Mouse (Mus musculus): ENCODE data around the gene Msl1. TPM values are rescaled to one million over a fixed set of nuclear protein-coding genes. Genes with fewer than 3 reads are reported as not detected.
A peak's percentile ranks its signal among the peaks of the same experiment; 100 is the strongest.

Gene Msl1
- polyA plus RNA-seq, 1 experiment from 2014 or later, result 80.9 TPM

- Histone ChIP-seq H3K36me3 (ENCODE audit: inconsistent target) (no peaks in the 10 kb centered on the region), H3K27ac (peak overlapping the region; percentile 86), H3K79me2 (ENCODE audit: inconsistent target) (no peaks in the 10 kb centered on the region), H3K4me3 (ENCODE audit: inconsistent target) (no peak overlapping the region)
- WGBS (ENCODE audit: missing documents), result 72% methylated on average over 12 of the region's 14 CpGs
Observed at GRCm38 (mm10) chr11:98781851-98782512, 13.3 kb upstream of the Msl1 start.

DNA sequence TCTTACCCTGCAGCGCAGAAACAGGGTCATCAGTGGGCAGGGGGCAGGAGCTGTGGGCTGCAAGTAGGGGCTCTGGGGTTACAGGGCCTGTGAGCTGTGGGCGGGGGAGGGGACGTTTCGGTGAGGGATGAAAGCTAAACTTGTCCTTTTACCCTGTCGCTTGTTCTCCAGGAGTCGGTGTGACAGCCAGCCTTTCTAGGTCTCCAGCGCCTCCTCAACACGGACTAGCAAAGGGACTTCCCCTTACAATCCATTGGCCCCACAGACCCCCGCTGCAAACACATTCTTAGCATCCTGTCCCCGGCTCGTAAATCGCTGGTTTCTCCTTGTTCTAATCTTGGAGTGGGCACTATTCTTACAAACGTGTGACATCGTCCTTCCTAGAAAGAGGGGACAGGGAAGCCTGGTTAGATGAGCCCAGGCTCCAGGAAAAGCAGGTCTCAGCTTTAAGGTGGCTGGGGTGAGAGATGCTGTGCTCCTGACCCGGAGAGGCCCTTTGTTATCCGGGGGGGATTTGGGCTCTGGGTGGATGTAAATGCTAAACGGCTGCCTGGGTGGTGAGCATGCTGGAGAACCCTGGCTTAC, 12.6 kb upstream of the Msl1 start:
- Histone ChIP-seq H3K27ac (peak overlapping the region; percentile 86), H3K4me3 (ENCODE audit: inconsistent target) (no peak overlapping the region), H3K36me3 (ENCODE audit: inconsistent target) (no peaks in the 10 kb centered on the region), H3K79me2 (ENCODE audit: inconsistent target) (no peaks in the 10 kb centered on the region)
- WGBS (ENCODE audit: missing documents), result 13% methylated on average over 17 of the region's 17 CpGs

DNA sequence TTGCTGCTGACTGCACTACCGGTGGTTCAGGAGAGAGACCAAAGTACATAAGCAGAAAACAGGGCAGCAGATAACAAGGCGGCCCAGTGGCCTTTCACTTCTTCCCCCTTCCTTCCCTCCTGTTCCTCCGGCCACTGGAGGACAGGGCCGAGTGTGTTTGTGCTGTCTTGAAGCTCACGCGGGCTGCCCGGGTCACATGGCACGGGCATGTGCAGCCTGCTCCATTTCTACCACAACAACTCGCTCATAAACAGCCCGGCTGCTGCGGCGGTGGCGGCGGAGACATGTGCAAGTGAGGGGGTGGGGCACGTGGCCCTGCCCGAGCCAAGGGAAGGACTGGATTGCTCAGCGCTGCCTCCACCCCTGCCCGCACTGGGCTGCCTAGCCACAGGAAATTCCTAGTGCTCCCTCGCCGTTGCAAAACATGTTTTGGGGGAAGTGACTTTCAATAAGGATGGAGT, 12.1 kb upstream of the Msl1 start:
- Histone ChIP-seq H3K4me3 (ENCODE audit: inconsistent target) (no peak overlapping the region), H3K27ac (peak overlapping the region; percentile 86), H3K79me2 (ENCODE audit: inconsistent target) (no peaks in the 10 kb centered on the region), H3K36me3 (ENCODE audit: inconsistent target) (no peaks in the 10 kb centered on the region)
- 0% methylated on average over 20 of the region's 20 CpGs for WGBS (ENCODE audit: missing documents)

DNA sequence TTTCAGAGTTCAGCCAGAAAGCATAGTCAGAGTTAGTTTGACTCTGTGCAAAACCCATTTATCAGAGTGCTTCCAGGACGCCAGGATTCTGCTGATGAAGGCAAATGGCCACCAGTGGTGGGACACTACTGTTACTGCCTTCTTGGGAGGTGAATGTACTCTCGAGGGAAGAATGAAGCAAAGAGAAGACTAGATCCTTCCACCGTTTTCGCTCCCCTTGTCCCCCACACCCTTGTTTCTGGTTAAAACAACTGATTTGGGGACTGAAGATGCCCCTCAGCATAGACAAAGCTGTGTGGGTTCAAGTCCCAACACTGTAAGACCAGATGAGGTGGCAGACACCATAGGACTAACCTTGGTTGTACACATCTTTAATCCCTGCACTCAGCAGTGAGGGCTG, 11.2 kb upstream of the Msl1 start:
- Histone ChIP-seq H3K4me3 (ENCODE audit: inconsistent target) (no peak overlapping the region), H3K79me2 (ENCODE audit: inconsistent target) (no peaks in the 10 kb centered on the region), H3K36me3 (ENCODE audit: inconsistent target) (no peaks in the 10 kb centered on the region), H3K27ac (peak overlapping the region; percentile 46)
- 90% methylated on average over 4 of the region's 4 CpGs for WGBS (ENCODE audit: missing documents)

DNA sequence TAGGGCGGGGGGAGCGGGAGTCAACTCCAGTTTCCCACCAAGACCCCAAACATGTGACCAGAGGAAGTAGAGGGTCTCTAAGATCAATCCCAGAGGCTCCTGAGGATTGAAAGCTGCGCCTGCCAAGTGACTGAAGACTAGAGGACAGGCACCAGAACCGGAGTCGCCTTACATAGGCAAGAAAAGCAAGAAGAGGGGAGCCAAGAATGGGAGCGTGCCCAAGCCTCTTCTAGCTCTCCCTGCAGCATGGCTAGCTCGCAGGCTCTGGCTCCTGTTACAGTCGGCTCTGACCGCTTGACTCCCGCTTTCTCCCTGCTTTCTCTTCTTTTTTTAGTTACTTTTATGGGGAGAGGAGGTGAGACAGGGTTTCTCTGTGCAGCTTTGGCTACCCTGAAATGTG, 10.1 kb upstream of the Msl1 start:
- no peaks in the 10 kb centered on the region for H3K36me3 ChIP-seq (ENCODE audit: inconsistent target)
- H3K79me2 ChIP-seq (ENCODE audit: inconsistent target), result no peaks in the 10 kb centered on the region
- WGBS (ENCODE audit: missing documents), result 76% methylated on average over 10 of the region's 10 CpGs
- H3K4me3 ChIP-seq (ENCODE audit: inconsistent target), result no peak overlapping the region
- peak overlapping the region; percentile 61 for H3K27ac ChIP-seq

DNA sequence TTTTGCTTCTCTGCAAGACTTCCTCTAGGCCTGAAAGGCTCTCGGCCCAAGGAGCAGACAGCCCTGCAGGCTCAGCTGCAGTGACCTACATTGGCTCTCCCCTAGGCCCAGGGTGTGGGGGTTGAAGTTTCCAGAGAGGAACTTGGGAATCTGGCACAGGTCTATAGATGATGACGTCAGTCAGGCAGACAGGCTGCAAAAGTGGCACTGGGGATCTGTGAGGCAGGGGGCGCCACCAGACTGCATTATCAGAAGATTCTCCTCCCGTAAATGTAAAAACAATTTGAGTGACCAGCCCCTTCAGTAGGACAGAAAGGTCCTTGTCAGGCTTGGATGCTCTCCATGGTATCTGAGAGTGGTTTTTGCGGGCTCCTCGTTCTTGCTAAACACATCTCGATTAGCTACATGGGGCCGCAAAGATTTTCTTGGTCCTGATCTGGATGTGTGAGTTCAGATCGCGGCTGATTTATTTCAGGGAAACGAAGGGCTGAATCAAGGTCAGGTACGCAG, 9.5 kb upstream of the Msl1 start:
- 4% methylated on average over 12 of the region's 12 CpGs for WGBS (ENCODE audit: missing documents)
- H3K27ac ChIP-seq, result peak overlapping the region; percentile 61

DNA sequence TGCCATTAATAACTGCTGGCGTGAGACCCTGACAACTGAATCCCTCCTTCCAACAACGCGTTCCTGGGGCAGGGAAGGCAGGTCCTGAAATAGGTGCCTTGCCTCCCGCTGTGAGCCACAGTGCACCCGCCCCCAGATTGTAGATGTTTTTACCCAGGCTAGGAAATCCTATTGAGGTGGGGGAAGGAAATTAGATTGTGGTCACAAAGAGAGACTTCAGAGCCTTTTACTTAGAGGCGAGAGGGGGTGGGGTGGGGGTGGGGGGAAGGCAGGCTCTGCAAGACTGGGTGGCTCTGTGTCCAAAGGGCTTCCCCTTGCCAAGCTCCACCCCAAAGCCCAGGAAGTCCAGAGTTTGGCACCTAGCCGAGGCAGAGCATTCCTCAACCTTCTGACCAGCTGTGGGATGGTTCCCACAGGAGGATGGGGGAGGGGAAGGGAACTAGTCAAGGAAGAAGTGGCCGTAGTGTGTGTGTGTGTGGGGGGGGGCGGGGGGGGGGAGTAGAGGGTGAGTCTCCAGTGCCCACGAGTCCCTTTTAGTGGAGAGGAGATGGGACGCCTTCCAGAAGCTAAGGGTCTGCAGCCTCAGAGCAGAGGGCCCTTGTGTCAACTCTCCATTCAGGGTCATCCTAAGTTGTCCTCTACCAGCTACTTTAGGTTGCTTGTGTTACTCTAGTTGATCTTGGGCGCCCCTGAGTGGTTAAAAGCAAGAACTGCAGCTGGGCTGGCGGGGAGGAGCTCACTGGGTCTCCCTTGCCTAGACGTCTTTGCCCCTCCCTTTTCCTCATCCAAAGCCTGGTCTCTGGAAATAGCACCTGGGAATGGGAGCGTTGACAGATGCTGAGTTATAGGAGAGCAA, 8.7 kb upstream of the Msl1 start:
- H3K4me3 ChIP-seq (ENCODE audit: inconsistent target), result no peak overlapping the region
- WGBS (ENCODE audit: missing documents), result 3% methylated on average over 12 of the region's 15 CpGs
- peak overlapping the region; percentile 61 for H3K27ac ChIP-seq

More for the DNA sequence above, 9.5 kb upstream of the Msl1 start:
- H3K79me2 ChIP-seq (ENCODE audit: inconsistent target), result no peaks in the 10 kb centered on the region
- H3K4me3 ChIP-seq (ENCODE audit: inconsistent target), result no peak overlapping the region
- H3K36me3 ChIP-seq (ENCODE audit: inconsistent target), result no peaks in the 10 kb centered on the region

DNA sequence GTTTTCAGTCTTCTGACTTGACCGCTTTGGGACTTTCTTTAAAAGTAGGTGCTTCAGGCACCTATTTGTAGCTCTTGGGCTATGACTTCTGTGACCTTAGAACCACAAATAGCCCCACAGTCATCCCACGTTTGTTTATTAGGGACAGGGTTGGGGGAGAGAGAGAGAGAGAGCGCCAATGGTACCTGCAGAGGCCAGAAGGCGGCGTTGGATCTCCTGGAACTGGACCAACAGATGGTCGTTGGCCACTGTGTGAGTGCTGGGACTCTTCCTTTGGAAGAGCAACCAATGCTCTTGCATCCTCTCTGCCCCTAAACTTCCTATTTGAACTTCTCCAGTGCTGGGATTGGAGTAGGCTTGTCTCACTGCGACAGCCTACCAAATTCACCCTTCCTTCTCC, 8.1 kb upstream of the Msl1 start:
- 0 out of 2 replicates have a peak overlapping the region, but pooled peaks have one; percentile 61 for H3K27ac ChIP-seq
- H3K4me3 ChIP-seq (ENCODE audit: inconsistent target), result no peak overlapping the region
- H3K36me3 ChIP-seq (ENCODE audit: inconsistent target), result no peaks in the 10 kb centered on the region
- no peaks in the 10 kb centered on the region for H3K79me2 ChIP-seq (ENCODE audit: inconsistent target)
- 47% methylated on average over 6 of the region's 7 CpGs for WGBS (ENCODE audit: missing documents)

More for the DNA sequence above, 8.7 kb upstream of the Msl1 start:
- Histone ChIP-seq H3K79me2 (ENCODE audit: inconsistent target) (no peaks in the 10 kb centered on the region), H3K36me3 (ENCODE audit: inconsistent target) (no peaks in the 10 kb centered on the region)

DNA sequence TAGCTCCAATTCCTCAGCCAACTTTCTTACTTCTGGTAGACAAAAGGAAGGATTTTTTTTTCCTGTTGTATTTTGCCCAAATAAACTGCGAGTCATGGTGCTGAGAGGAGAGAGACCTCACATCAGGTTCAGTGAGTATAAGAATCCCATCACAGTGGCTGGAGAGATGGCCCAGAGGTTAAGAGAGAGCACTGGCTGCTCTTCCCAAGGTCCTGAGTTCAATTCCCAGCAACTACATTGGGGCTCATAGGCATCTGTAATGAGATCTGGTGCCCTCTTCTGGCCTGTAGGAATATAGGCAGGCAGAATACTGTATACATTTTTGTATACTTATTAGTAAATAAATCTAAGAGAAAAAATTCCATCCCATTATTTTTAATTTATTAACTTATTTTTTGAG, 7.6 kb upstream of the Msl1 start:
- WGBS (ENCODE audit: missing documents), result 93% methylated on average over 1 of the region's 1 CpGs
- no peak overlapping the region for H3K27ac ChIP-seq
- no peak overlapping the region for H3K4me3 ChIP-seq (ENCODE audit: inconsistent target)
- H3K36me3 ChIP-seq (ENCODE audit: inconsistent target), result no peaks in the 10 kb centered on the region
- H3K79me2 ChIP-seq (ENCODE audit: inconsistent target), result no peaks in the 10 kb centered on the region

DNA sequence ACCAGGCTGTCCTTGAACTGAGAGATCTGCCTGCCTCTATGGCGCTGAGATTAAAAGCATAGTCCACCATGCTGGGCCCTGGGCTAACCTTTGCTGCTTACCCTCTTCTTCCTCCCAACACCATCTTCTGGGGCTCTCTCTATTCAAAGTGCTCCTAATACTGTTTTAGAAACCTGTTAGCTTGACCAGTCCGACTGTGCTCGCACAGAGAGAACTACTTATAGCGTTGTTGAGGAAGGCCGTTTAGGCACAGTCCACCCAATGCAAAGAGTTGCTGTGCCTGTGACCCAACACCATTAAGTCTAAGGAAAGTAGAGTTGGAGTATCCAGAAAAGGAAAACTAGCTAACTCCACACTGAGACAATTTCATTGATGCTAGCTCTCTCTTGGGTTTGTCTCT, 7.2 kb upstream of the Msl1 start:
- Histone ChIP-seq H3K79me2 (ENCODE audit: inconsistent target) (no peaks in the 10 kb centered on the region), H3K27ac (peak overlapping the region; percentile 36), H3K36me3 (ENCODE audit: inconsistent target) (no peaks in the 10 kb centered on the region), H3K4me3 (ENCODE audit: inconsistent target) (no peak overlapping the region)
- 94% methylated on average over 5 of the region's 5 CpGs for WGBS (ENCODE audit: missing documents)

- peak overlapping the region; percentile 56 for H3K4me3 ChIP-seq (ENCODE audit: inconsistent target)
- WGBS (ENCODE audit: missing documents), result 3% methylated on average over 14 of the region's 18 CpGs
- H3K79me2 ChIP-seq (ENCODE audit: inconsistent target), result no peaks in the 10 kb centered on the region
- peak overlapping the region; percentile 49 for H3K27ac ChIP-seq
- H3K36me3 ChIP-seq (ENCODE audit: inconsistent target), result no peaks in the 10 kb centered on the region
Observed at GRCm38 (mm10) chr11:98788550-98789218, 6.6 kb upstream of the Msl1 start.

- peak overlapping the region; percentile 56 for H3K4me3 ChIP-seq (ENCODE audit: inconsistent target)
- WGBS (ENCODE audit: missing documents), result 3% methylated on average over 24 of the region's 25 CpGs
- peak overlapping the region; percentile 49 for H3K27ac ChIP-seq
Observed at GRCm38 (mm10) chr11:98789219-98789807, 6.0 kb upstream of the Msl1 start.

GRCm38 (mm10) chr11:98789824-98790223, 5.5 kb upstream of the Msl1 start:
- Histone ChIP-seq H3K79me2 (ENCODE audit: inconsistent target) (no peaks in the 10 kb centered on the region), H3K4me3 (ENCODE audit: inconsistent target) (peak overlapping the region; percentile 56), H3K36me3 (ENCODE audit: inconsistent target) (no peaks in the 10 kb centered on the region), H3K27ac (peak overlapping the region; percentile 49; the same call in 1 of the 2 replicates)
- 22% methylated on average over 5 of the region's 5 CpGs for WGBS (ENCODE audit: missing documents)

More at GRCm38 (mm10) chr11:98789219-98789807, 6.0 kb upstream of the Msl1 start:
- no peaks in the 10 kb centered on the region for H3K79me2 ChIP-seq (ENCODE audit: inconsistent target)
- no peaks in the 10 kb centered on the region for H3K36me3 ChIP-seq (ENCODE audit: inconsistent target)
